In genomic region chr15:86362306-86363150, GRCm38 (mm10) we compare ENCODE assay signal across 8 mouse cellular contexts.
DNase-seq lines count a peak whose midpoint lies in the region; ATAC-seq and TF ChIP-seq lines count a peak whose summit lies in the region.

No protein-coding gene starts in this region.

- intact Hi-C loops in left cerebral cortex, postnatal 25 days (cut with DNase I) = no loop called here

- TF ChIP-seq CTCF in brain, embryonic 14.5 days (IDR thresholded peaks at IDR 0.05; ENCODE audit: borderline replicate concordance, extremely low read depth, insufficient read depth, insufficient read length) = no peak

- peak; percentile 5 for DNase-seq in 3T3-L1 (ENCODE audit: low read depth, low spot score)
- peak; percentile 86 for DNase-seq in brain, embryonic 14.5 days (ENCODE audit: low read depth)
- DNase-seq in left cerebral cortex, postnatal 25 days (ENCODE audit: low spot score in 2 of 2) = peak; percentile 60 to 79
- no peak for DNase-seq in kidney, postnatal 25 days
- no peak for DNase-seq in ovary, adult 18-20 months (ENCODE audit: low spot score)
- DNase-seq in gastrocnemius, adult 8-10 months (ENCODE audit: low spot score in 2 of 2) = no peak

- TF ChIP-seq POLR2A in brain, embryonic 14.5 days (IDR thresholded peaks at IDR 0.05; ENCODE audit: borderline replicate concordance, extremely low read depth, insufficient read depth, insufficient read length, poor library complexity, severe bottlenecking) = no peak

- peak; percentile 54 for ATAC-seq in granulocyte monocyte progenitor cell, adult 5-6 weeks (replicated peaks; ENCODE audit: poor library complexity, severe bottlenecking)
- no peak for ATAC-seq in megakaryocyte-erythroid progenitor cell, adult 5-6 weeks (replicated peaks; ENCODE audit: low FRiP score, low TSS enrichment, poor library complexity, severe bottlenecking)

Comparison
In these comparisons a context has a peak if more than half of its experiments do, and no peak if none do; other contexts are left out.
1. DNase-seq: peak in 3T3-L1 (single experiment), brain, embryonic 14.5 days (single experiment) and left cerebral cortex, postnatal 25 days (2 of 2); none in kidney, postnatal 25 days (0 of 2), ovary, adult 18-20 months (single experiment) and gastrocnemius, adult 8-10 months (0 of 2).